Mouse (Mus musculus) layer of hippocampus, postnatal 36 days (tissue): ENCODE measurements at regions not wholly inside any gene's neighbourhood (a gene's known extent, or its start where the extent isn't known, plus 50 kb on each side); places are given as distances from the start of the nearest gene placed in this dataset.

ENCODE experiments used
- DNase-seq, 2 experiments: peaks; one replicate each; pipeline ENCODE4 v3.0.0; 2022

DNA sequence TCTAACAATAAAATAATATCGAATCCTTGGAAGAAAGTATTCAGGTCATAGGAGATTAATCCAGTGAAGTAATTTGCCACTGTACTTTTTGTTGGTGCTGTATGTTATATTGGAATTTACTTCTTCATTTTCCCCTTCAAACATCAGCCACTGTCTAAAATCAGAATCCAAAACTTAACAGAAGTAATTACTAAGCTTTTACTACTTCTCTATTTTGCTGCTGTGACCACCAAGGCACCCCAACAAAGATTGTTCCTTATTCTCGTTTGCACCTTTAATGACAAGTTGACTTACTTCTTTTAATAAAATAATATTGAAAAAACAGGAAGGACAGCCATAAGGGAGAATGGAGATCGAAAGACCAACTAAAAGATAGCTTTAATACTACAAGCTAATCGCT, 1130.1 kb upstream of the Cited2 start:
- DNase-seq, result no peak

- DNase-seq, result no peak
Observed at GRCm38 (mm10) chr10:16600041-16600440, 1123.0 kb upstream of the Cited2 start.

DNA sequence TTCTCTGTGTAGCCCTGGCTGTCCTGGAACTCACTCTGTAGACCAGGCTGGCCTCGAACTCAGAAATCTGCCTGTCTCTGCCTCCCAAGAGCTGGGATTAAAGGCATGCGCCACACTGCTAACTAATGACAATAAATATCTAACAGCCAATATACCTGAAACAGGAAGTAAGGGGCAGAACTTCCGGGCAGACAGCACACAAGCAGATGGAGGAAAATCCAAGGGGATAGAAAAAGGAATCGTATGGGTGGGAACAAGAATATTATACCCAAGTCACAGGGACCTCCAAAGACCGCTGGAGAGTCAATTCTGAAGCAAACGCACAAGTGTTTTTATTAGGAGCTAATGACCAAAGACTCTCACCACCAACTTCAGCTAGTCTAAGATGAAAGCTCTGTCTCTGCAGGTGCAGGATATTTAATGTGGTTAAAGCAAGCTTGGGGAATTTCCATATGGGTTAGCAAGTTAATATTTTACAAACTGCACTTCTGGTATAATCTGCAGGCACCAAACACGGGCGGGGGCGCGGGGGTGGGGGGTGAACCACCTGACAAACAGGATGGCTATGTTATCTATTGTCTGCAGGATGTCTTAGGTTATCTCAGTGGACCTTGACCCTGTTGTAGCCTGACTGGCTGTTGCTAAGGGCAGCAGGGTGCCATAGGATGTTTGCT, 1122.3 kb upstream of the Cited2 start:
- DNase-seq, result no peak

DNA sequence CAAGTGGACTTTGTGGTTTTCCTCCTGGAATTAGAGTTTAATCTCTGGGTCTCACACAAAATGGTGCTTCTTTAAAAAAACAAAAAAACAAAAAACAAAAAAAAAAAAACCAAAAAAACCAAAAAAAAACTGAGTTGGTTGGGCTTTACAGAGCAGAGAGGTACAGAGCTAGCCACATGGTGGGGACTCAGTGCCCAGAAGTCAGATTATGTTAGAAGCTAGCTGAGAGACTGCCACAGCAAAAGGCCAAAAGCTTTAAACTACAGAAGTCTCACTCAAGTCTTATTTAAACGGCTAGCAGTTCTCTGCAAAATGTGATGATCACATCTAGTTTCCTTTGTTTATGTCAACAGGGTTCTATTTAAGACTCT, 1121.8 kb upstream of the Cited2 start:
- DNase-seq, result no peak

DNA sequence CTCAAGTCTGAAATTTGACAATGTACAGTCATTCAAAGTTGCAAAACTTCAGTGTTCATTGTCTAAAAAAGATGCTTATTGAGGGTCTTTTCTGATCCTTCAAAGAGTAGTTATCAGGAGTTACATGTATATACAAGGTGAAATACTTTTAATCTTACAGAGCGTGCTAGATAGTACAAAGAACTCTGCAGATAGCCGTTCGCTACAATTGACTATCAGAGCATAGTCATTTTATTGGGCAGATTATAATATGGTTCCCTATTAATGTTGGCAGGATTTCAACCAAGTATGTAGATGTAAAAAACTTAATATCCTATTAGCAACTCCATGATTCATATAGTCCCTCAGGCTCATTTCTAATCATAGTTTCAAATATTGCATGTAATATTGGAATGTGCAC, 1114.7 kb upstream of the Cited2 start:
- DNase-seq, result no peak

DNA sequence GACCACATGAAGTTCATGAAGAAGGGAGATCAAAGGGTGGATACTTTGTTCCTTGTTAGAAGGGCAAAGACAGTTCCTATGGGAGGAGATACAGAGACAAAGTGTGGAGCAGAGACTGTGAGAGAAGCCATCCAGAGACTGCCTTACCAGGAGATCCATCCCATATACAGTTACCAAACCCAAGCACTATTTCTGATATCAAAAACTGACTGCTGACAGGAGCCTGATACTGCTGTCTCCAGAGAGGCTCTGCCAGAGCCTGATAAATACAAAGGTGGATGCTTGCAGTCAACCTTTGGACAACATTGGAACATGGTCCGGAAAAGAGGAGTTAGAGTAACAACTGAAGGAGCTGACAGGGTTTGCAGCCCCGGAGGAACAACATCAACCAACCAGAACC, 1104.3 kb upstream of the Cited2 start:
- no peak for DNase-seq

DNA sequence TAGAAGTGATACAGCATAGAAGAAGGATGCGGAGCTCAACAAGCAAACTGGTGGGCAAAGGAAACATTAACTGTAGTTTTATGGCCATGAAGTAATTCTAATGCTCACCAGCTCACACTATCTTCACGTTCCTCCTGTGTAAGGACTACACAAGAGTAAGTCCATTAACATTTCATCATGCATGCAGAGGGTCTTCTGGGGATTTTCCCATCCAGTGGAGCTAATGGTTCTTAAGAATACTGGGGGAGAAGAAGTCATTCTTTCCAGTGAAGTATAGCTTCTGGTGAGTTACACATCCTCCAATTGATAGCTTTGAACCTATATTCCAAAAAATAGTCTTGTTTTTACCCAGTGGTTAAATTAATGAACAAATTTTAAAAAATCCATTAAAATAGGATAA, 1103.4 kb upstream of the Cited2 start:
- DNase-seq, result no peak

- no peak for DNase-seq
Observed at GRCm38 (mm10) chr10:16620804-16621559, 1102.0 kb upstream of the Cited2 start.

- DNase-seq, result no peak
Observed at GRCm38 (mm10) chr10:16622821-16623220, 1100.2 kb upstream of the Cited2 start.

DNA sequence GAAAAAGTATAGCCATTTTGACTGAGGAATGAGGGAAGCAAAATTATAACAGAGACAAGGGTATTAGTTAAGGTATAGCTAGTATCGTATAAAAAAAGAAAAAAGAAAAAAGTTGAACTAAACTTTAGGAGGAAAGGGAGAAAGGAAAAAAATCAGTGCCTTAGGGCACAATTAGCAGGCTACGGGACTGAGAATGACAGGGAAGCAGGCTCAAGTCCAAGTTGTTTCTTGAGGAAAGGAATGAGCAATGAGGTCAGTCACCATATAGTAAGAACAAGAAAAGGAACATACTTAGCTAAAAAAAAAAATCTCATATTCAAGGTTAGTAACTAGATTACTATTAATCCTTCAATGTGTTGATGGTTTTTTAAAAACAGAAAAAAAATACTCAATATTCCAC, 1089.8 kb upstream of the Cited2 start:
- no peak for DNase-seq

DNA sequence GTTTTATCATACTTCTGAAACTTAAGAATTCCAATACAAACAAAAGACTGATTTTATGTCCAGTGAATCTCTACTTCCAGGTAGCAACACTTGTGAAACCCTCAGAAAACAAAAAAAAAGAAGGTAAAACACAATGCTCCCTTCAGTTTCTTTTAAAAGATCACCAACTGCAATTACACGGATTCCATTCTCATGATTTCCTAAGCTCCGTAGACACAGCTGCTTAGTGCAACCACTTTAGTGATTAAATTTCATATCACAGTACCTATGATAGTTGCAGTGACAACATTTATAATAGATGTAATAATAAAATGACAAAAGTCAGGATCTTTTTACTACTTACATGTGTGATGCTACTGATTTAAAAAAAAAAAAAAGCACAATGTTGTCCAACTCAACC, 1087.6 kb upstream of the Cited2 start:
- no peak for DNase-seq

- DNase-seq, result peak; percentile 2 to 4
Observed at GRCm38 (mm10) chr10:16637006-16637405, 1086.0 kb upstream of the Cited2 start.

- no peak for DNase-seq
Observed at GRCm38 (mm10) chr10:16638111-16638510, 1084.9 kb upstream of the Cited2 start.

GRCm38 (mm10) chr10:16640136-16640535, 1082.9 kb upstream of the Cited2 start:
- no peak for DNase-seq

DNA sequence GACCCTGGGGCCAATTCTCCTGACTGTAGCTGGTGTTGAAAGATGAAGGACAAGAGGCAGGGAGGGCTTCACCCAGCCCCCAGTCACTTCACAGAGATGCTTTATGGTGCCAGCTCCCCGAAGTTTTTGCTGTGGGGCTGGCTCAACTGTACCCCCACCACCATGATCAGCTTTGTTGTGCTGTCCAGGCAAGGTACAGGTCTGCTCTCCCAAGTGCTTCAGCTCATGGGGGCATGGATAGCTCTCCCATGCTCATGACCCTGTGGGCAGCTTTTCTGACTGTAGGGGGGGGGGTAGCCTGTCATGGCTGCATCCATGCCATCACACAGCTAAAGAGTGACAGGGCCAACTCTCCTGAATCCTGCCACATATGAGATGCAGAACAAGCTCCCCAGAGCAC, 1072.9 kb upstream of the Cited2 start:
- DNase-seq, result no peak

GRCm38 (mm10) chr10:16652450-16652849, 1070.6 kb upstream of the Cited2 start:
- DNase-seq, result no peak

- DNase-seq, result no peak
Observed at GRCm38 (mm10) chr10:16664483-16664882, 1058.5 kb upstream of the Cited2 start.

DNA sequence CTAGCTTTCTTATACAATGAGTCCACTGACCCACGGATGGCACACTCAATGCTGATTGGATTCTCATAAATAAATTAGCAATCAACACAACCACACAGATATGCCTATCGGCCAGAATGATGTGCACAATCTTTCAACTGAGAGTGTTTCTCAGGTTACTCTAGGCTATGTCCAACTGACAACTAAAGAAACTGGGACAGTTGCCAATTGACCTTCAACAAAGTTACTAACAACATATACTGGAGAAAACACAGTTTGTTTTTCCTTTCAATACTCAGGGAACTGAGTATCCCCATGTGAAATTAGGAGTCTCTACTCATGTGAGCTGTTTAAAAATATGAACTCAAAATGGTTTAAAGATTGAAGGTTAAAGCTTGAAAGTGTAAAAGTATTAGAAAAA, 1052.7 kb upstream of the Cited2 start:
- no peak for DNase-seq

DNA sequence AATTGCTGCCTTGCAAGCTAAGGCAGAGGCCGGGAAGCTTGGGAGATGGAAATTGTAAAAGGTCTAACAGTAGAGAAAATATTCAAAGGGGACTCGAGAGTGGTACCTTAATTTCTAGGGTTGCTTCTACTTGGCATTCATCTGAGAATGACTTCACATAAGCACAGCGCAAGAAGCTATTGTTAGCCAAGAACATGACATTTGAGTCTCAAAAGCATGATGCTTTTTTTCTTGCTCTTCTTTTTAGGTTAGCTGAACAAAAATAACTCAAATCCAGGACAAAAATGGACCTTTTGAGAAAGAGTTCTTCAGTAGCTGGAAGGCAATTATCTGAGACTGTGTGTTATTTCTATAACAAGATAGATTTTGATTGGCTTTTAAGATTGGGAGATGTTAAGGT, 1042.0 kb upstream of the Cited2 start:
- DNase-seq, result no peak

DNA sequence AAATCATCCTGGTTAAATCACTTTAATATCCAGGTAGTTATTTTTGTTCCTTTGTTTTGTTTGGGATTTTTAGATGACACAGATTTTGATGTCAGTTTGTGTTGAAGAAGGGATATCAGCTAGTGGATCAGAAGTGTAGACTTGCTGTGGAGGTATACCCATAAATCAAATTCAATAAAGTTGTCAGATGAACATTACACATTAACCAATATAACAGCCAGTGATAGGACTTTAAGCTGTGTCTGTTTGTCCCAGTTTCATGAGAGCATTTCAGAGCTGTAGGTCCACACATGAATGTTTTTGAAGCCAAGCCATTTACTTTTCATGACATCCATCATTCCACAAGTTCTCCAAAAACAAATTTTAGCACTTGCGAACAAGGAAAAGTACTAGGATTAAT, 1037.7 kb upstream of the Cited2 start:
- no peak for DNase-seq

DNA sequence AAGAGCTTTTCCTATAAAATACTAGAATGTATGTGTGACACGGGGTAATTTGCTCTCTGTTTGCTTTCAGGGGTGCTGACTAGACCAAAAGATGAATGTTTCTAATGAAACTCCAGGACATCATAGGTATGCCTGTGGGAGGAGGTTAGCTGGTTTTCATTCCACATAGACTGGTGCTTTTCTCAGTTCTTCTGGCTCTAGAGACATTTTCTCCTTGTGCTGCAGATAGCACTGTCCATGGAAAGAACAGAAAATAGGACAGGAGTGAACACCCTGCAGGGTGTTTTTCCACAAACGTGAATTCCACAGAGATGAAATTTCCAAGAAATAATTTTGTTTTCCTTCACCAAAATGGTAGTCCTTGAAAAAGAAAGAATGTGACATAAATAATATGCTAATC, 1016.0 kb upstream of the Cited2 start:
- DNase-seq, result no peak

GRCm38 (mm10) chr10:16713143-16713542, 1009.9 kb upstream of the Cited2 start:
- DNase-seq, result no peak

- DNase-seq, result no peak
Observed at GRCm38 (mm10) chr10:16714065-16714464, 1009.0 kb upstream of the Cited2 start.

GRCm38 (mm10) chr10:16714526-16714925, 1008.5 kb upstream of the Cited2 start:
- DNase-seq, result no peak

GRCm38 (mm10) chr10:16742246-16742645, 980.8 kb upstream of the Cited2 start:
- DNase-seq, result no peak
